Mouse (Mus musculus) ES-CJ7 (cell line): ENCODE results near the gene Samm50.

Source experiments
- DNase-seq: peaks from one replicate; pipeline ENCODE4 v3.0.0; 2011; ENCODE audit warnings: low read depth, low spot score

Samm50 gene

DNA sequence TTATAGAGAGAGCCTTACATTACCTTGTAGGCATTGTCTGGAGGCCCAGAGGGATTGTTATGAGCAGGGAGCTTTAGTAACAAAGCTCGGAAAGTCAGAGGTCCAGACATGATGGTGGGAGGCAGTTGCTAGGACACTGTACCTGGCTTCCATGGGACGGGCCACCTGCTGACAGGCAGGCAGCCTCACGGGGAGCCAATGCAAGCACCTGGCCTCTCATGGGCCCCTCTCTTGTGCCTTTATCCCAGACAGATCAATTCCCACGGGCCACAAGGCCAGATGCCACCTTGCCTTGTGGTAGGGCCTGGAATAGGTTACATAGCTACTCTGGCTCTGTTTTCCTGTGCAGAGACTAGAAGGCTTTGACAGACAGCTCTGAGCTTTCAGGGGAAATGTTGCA lies 19.5 kb downstream of the Samm50 start:
- DNase-seq = no peak

DNA sequence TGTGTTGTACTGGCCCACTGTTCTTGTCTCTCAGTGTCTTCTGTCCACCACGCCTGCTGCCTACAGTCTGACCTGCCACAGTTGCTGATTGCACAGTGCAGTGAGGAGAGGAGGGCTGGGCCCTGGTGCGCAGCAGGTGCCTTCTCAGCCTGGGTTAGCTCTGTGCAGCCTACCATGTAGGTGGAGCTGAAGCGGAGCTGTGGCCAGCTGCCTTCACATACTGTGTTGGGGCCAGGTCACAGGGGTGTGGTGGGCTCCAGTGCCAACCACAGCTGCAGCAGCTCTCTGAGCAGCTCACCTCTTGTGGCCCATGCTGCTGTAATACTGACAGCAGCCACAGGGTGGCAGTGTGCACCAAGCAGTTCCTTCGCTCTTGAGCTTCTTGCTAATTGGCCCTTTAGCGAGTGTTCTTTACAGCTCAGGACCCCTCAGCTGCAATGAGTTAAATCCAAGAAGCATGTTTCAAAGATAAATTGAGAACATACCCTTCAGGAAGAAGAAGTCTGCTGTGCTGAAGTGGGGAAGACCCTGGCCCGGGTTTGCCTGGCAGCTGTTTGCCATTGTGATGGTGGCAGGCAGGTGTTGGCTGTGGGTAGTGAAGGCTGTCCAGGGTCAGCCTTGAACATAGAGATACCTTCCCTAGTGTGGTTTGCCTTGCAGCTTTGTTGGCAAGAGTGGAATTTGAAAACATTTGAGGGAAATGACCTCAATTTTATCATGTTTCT lies 20.2 kb downstream of the Samm50 start:
- peak; percentile 85 for DNase-seq

GRCm38 (mm10) chr15:84212756-84213105 lies 20.7 kb downstream of the Samm50 start:
- no peak for DNase-seq

DNA sequence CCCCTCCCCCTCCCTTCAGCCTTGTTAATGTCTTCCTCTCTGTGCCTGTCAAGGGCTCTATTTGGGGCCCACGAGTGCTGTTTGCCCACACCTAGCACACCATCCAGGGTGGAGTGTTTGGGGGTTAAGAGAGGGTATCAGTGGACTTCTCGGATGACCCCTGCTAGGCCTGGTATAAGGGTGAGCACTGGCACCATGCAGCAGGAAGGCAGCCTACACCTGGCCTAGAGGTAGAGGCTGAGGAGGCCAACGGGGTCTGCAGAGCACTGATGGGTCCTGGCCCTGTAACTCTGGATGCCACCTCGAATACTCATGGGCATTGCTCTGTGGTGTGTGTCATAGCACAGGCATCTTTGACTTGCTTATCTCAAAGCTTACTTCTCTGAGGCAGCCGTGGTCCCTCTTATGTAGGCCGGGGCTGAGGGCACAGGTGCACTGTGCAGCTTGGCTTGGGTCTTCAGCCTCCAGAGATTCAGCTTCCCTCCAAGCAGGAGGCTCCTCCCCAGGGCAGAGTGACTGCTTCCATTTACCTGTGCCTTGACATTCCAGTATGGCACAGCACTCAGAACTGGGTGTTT lies 21.2 kb downstream of the Samm50 start:
- DNase-seq = no peak

DNA sequence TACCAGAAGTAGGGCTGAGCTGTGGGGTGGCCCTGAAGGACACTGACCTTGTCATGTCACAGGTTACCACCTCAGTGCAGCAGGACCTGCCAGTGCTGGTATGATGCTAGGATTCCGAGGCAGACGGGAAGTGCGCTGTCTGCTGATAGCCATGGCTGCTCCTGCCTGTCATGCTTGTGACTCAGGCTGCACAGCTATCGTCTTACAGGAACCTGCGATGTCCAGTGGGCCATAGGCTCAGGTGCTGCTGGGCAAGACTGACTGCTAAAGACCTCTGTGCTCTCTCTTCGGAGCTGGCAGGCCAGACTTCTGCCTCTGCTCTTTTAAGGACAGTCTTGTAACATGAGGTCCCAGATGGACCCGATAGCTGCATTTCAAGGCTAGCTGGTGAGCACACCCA lies 22.4 kb downstream of the Samm50 start:
- DNase-seq = no peak

- no peak for DNase-seq
These were observed 23.2 kb downstream of the Samm50 start for GRCm38 (mm10) chr15:84215273-84215672.

GRCm38 (mm10) chr15:84216026-84216425 lies 24.0 kb downstream of the Samm50 start:
- DNase-seq = no peak

DNA sequence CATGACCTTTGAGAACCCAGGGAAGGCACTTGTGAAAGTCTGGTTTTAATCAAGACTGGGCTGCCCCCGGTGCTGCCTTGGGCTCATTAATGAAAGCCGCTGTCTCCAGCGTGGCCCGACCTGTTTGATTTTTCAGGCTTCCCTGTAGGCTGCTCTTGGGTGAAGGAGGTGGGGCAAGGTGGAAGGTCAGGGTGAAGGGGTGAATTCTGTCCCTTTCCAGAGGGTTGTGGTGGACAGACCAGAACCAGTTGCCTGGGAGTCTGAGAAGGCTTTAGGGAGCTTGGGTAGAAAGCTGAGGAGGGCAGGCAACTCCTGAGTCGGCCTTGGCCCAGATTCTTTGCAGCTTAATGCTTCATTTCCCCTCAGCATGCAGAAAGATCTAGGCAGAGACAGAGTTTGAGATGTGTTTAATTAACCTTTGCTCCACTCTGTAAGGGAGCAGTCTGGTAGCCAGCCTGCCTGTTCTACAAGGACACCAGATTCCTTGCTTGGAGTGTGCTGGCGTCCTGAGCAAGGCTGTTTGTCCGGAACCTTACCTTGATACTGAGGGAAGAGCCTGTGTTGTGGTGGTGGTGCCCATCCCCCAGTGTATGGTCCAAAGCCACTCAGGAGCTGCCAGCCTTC lies 24.5 kb downstream of the Samm50 start:
- no peak for DNase-seq

DNA sequence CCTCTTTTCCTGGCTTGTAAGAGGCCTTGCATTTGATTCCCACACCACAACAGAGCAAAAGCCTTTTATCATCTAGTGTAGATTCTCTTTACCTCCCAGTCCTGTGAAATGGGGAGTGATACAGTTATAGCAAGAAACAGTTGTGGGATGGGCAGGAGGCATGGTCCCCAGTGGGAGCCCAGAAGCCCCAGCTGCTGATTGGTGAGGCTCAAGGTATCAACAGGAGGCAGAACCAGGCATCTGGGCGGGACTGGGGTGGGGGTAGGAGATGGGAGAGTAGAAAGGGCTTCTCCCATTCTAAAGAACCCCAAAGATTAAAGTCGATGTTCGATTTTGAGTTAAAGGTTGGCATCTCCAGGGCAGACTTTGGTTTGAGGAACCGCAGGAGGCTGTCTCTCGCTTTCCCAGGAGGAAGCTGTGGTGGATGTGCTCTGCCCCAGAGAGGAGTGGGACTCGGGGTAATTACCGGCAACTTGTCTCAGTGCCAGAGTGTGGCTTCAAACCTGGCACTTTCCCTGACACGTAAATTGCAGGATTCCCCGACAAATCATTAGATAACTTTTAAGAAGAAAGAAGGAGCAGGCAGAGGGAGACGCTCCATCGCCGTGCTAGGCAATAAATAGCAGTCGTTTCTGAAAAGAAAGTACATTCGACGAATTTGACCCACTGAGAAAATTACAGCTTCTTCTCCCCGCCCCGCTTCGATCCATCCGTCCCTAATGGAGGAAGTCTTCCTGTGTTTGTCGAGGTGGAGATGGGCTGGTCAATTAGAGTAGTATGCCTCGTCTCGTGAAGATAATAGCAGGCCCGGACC lies 26.1 kb downstream of the Samm50 start:
- DNase-seq = no peak

- DNase-seq = no peak
These were observed 26.8 kb downstream of the Samm50 start for GRCm38 (mm10) chr15:84218783-84219271.

DNA sequence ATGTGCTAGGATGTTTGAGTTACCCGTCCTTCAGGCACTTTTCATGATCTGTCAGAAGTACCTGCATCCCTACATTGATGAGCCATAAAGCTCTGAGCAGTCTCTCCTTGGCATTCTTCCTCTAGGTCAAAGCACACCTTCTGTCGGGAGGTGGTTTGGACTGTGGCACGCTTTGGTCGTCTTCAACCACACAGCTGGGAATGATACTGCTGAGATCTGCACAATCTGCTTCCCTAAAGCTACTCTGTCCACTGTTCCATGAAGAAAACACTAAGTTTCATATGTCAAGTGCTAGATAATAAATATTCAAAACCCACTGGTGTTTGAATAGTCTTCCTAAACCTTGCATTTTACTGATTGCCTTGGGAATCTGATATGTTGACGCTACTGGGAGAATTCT lies 29.5 kb downstream of the Samm50 start:
- no peak for DNase-seq

DNA sequence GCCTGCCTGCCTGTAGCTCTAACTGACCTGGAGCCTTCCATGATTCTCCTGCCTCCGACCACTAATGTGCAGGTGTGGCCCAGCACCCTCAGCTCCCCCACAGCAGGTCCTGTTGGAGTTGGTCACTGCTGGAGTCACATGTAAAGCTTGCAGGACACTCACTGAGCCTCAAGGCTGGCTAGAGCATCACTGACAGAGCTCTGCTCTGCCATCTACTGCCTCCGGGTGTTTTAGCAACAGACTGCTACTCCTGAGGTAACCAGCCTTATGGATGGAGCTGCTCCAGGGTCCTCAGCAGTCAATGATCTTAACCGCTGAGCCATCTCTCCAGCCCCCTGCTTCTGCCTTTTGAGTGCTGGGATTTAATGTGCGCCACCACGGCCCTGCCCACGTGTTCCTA lies 31.4 kb downstream of the Samm50 start:
- peak; percentile 57 for DNase-seq

DNA sequence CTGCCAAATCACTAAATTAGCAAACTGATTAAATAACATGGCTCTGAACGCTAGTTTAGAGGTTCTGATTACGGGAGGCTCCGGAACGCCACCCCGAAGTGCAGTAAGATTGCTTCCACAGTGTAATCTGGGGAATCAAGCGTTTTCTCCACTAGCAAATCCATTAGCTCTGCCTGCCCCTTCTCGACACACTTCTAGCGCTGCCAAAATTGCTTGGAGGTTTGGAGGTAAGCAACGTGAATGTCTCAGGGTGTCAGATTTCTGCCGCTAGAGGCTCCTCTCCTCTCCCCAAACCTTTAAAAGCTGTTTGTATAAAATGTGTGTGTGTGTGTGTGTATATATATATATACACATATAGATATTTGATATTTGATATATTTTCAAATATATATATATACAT lies 32.7 kb downstream of the Samm50 start:
- DNase-seq = no peak

DNA sequence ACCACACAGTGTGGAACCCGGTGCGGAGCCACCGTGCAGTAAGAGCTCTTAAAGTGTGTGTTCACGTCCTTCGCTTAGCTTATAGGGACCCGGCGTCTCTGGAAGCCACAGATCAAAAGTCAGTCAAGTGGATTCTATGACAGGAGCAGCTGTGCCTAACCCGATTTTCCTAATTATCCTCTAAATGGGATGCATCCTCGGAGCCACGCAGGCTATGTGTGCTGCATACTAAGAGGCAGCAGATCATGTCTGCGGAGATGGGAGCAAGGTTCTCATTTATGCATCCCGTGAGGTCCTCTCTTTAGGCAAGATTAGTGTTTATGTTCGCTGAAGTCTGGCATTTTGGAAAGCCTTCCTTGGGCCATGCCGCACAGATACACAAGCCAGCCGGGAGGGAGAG lies 34.9 kb downstream of the Samm50 start:
- DNase-seq = no peak

- DNase-seq = no peak
These were observed 38.6 kb downstream of the Samm50 start for GRCm38 (mm10) chr15:84230661-84231060.

GRCm38 (mm10) chr15:84231113-84231712 lies 39.2 kb downstream of the Samm50 start:
- DNase-seq = peak; percentile 37

DNA sequence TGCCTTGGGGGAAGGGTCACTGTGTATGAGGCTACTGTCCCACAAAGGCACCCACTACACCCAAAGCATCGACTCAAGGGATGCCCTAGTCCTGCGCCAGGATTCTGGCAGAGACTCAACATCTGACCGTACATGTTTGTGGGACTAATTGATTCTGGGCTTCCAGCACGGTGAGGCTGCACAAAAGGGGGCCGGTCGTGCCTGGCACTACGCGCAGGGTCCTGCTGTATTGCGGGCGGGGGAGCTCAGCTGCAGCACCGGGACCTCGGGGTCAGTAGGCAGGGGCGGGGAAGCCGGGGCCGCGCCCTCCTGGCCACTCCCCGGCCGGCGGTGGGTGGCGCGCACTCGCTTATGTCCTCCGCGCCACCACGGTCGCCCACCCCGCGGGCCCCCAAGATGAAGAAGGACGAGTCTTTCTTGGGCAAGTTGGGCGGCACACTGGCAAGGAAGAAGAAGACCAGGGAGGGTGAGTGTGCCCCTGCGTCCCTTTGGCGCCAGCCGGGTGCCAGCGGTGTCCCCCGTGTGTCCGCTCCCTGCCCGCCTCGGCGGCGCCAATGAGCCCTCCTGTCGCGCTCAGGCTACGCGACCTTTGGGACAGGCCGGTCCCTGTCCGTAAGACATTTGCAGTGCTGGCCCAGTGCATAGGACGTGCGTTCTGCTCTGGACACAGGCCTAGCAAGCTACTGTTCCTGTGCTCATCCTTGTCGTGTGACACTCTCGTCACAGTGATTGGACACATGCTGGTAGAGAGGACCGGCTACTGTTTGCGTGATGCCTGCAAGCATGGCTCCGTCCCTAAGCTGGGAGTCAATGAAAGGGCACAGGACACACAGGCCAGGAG lies 39.9 kb downstream of the Samm50 start, which contains the start of gene Parvb:
Gene Parvb, plus strand, starts transcription at position 323 of the 841 bp plus-strand sequence.
- DNase-seq = peak; percentile 36

DNA sequence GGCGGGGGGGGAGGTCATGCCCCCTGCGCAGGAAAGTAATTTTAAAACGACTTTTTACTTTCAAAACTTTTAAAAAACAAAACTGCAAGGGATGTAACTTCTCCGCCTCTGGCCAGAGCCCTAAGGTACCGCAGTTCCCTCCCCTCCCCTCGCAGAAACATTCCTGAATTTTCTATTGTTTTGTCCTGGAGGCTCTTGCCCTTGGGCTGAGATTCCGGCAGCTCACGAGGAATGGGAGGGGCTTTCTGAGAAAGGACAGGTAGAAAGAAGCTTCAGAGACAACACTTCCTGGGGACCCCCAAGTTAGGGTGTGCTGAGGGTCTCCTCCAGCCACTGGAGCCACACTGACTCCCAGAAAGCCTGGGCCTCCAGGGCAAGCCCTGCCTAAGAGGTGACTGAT lies 40.6 kb downstream of the Samm50 start:
- peak; percentile 86 for DNase-seq

- peak; percentile 69 for DNase-seq
These were observed 42.9 kb downstream of the Samm50 start for GRCm38 (mm10) chr15:84234794-84235581.

DNA sequence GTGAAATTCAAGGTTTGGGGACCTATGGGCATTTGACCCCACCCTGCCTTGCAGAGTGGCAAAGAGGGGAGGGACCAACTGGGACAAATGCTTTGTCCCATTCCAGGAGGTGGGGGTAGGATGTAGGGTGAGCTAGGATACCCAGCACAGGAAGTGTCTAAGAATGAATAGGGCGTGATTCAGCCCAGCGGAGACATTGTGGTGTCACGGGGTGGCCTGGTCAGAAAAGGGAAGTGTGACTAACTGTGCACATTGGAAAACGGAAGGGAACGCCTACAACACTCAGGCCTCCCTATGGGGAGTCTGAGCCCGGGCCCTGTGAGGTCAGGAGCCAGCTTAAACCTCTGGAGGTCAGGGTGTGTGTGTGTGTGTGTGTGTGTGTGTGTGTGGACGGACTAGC lies 43.6 kb downstream of the Samm50 start:
- DNase-seq = peak; percentile 92
